Mouse (Mus musculus) ES-Bruce4 (cell line): Measurements from ENCODE around the gene Uox. TPM values are rescaled to one million over a fixed set of nuclear protein-coding genes. Genes with fewer than 3 reads are reported as not detected.

Experiments used
- H3K27ac ChIP-seq: 2 replicates; pipeline ENCODE4 v1.5.1; 2012; ENCODE audit warnings: low read length, inconsistent platforms; ENCODE audit not compliant: insufficient read depth
- H3K27me3 ChIP-seq: 2 replicates; pipeline ENCODE4 v1.6.1; 2012; ENCODE audit warnings: mild to moderate bottlenecking, low read length, inconsistent platforms; ENCODE audit not compliant: control insufficient read depth, poor library complexity, insufficient read depth, severe bottlenecking
- H3K36me3 ChIP-seq: 2 replicates; pipeline ENCODE4 v1.6.1; 2012; ENCODE audit warnings: inconsistent platforms, mild to moderate bottlenecking, low read length, moderate library complexity; ENCODE audit not compliant: control insufficient read depth, poor library complexity, insufficient read depth, severe bottlenecking
- H3K4me1 ChIP-seq: one replicate; pipeline ENCODE4 v1.8.1; 2011; ENCODE audit warnings: low read length; ENCODE audit not compliant: control insufficient read depth, insufficient read depth
- H3K4me3 ChIP-seq: 2 replicates; pipeline ENCODE4 v1.5.1; 2011; ENCODE audit warnings: low read depth, mild to moderate bottlenecking, low read length
- H3K9ac ChIP-seq: 2 replicates; pipeline ENCODE4 v1.6.1; 2012; ENCODE audit warnings: low read depth, mild to moderate bottlenecking, inconsistent platforms; ENCODE audit not compliant: poor library complexity, severe bottlenecking
- H3K9me3 ChIP-seq: replicated peaks from 2 replicates; pipeline ENCODE4 v1.6.1; 2012; ENCODE audit warnings: mild to moderate bottlenecking, low read length, inconsistent platforms; ENCODE audit not compliant: control insufficient read depth, poor library complexity, insufficient read depth, severe bottlenecking
- CTCF ChIP-seq: IDR thresholded peaks from one replicate; pipeline ENCODE4 v1.8.1; 2011; ENCODE audit warnings: low read depth, low read length
- EP300 ChIP-seq: IDR thresholded peaks from 2 replicates; pipeline ENCODE4 v1.6.1; 2011; ENCODE audit warnings: low read depth, low read length; ENCODE audit not compliant: insufficient read depth
- POLR2A ChIP-seq: IDR thresholded peaks from one replicate; pipeline ENCODE4 v1.8.1; 2011; ENCODE audit warnings: low read length; ENCODE audit not compliant: insufficient read depth
- polyA plus RNA-seq: library from polyadenylated mRNA; stranded (reverse); fragments of >200 nt; gene quantifications from 2 replicates; pipeline ENCODE4 v1.2.4, GENCODE M21; 2011; ENCODE audit warnings: low read depth; ENCODE audit not compliant: missing spikeins, insufficient read depth, insufficient read length

The Uox gene
- polyA plus RNA-seq, 1 experiment, result not detected

DNA sequence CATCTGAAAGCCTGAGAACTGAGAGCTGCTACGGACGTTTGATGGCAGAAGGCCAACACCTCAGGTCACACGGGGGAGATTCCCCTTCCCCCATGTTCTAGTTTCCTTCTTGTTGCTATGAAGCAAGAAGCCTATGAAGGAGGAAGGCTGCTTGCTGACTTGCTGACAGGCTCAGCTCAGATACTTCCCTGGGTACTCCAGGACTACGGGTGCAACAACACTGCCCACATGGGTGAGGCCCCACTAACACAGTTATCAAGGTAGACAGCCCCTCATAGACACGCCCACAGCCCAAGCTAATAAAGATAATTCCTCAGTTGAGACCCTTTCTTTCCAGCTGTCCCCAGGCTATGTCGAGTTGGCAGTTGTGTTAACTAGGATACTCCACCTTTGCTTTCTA lies 83.5 kb downstream of the Uox start:
- no peaks in the 10 kb centered on the region for H3K27me3 ChIP-seq
- H3K27ac ChIP-seq, result no peak overlapping the region
- TF ChIP-seq CTCF (no peak), POLR2A (no peak), EP300 (no peak)
- peaks cover 3% of the 10 kb centered on the region for H3K4me1 ChIP-seq
- H3K36me3 ChIP-seq, result no peaks in the 10 kb centered on the region
- H3K9me3 ChIP-seq, result no peaks in the 10 kb centered on the region
- no peak overlapping the region for H3K9ac ChIP-seq
- no peak overlapping the region for H3K4me3 ChIP-seq

DNA sequence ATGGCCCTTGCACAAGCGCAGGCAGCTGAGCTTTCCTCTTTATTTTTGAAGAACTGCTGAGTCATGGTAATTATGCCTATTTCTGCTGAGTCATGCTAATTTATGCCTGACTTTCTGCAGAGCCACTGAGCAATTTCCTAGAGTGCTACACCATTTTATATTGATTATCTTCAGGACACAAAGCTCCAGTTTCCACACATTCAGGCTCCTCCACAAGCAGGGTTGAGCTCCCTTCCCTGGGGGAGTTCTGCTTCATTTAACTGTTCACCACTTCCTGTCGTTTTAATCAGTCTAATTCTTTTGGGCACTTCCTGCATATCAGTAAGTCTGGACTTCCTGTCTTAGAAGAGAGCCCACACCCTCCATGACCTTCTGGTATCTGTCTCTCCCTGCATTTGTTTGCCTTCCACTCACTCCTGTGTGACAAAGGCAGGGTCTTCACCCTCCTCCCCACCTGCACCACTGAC lies 84.9 kb downstream of the Uox start:
- H3K9ac ChIP-seq, result no peak overlapping the region
- no peaks in the 10 kb centered on the region for H3K36me3 ChIP-seq
- H3K27me3 ChIP-seq, result no peaks in the 10 kb centered on the region
- peaks cover 3% of the 10 kb centered on the region for H3K4me1 ChIP-seq
- TF ChIP-seq EP300 (no peak), CTCF (no peak), POLR2A (no peak)
- H3K27ac ChIP-seq, result no peak overlapping the region
- no peaks in the 10 kb centered on the region for H3K9me3 ChIP-seq
- no peak overlapping the region for H3K4me3 ChIP-seq

DNA sequence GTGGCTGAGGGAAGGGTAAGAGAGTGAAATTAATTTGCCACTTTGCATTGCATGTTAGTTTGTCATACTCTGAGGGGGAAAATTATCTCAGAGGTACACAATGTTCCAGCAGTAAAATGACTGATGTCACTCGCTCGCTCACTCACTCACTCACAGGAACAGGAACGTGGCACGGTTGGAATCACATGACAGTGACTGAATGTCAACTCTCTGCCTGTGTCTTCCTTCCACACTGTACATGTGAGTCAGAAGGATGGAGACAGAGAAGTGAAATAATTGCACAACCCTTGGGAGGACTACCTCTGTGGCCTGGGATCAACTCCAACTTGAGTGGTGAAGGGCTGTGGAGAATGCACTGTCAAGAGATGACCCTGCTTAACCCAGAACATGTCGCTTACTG lies 87.2 kb downstream of the Uox start:
- H3K9me3 ChIP-seq, result no peaks in the 10 kb centered on the region
- H3K4me1 ChIP-seq, result peaks cover 3% of the 10 kb centered on the region
- no peak overlapping the region for H3K4me3 ChIP-seq
- no peaks in the 10 kb centered on the region for H3K36me3 ChIP-seq
- no peak for TF ChIP-seq CTCF
- no peak for TF ChIP-seq EP300
- no peak for TF ChIP-seq POLR2A
- no peaks in the 10 kb centered on the region for H3K27me3 ChIP-seq
- H3K27ac ChIP-seq, result no peak overlapping the region
- no peak overlapping the region for H3K9ac ChIP-seq

DNA sequence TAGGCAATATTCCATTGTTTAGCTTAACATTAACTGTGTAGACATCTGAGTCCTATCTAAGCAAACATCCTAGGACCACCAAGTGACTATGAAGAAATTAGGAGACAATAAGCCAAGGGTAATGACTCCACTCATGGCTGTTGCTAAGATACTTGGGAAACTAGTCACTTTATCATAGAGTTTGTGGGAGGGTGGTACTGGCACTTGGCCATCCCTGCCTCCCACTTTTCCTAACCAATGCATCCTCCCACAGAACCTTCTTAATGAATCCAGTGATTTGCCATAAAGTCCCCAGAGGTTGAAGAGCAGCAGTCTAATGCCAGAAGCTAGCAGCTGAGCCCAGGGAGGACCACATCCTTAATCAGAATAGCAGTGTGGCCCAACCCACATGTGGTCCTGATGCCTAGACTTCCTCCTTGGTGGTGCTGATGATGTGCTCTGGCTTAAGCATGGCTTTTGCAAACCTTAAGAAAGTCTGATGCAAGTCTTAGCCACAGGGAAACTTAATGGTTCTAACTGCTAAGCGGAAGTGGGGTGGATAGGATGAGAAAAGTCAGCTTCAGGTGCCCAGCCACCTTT lies 87.9 kb downstream of the Uox start:
- Histone ChIP-seq H3K36me3 (no peaks in the 10 kb centered on the region), H3K4me1 (peaks cover 3% of the 10 kb centered on the region), H3K4me3 (no peak overlapping the region)

DNA sequence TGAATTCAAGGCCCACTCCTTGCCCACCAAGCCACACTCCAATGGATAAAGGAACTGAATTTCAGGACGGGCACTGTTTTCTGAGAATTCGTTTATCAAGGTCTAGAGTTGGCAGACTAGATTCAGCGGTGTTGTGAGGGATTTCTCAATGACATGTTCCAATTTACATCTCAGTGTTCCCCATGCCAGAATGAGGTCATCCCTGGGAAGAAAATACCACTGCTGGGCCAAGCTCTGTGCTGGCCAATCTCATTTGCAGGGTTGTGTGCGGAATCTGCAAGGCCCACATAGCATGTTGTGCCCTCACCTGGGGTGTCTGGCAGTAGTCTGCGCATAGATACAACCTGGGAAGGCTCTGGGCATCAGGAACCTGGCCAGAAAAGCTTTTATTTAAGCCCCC lies 89.1 kb downstream of the Uox start:
- no peak for TF ChIP-seq CTCF
- TF ChIP-seq POLR2A, result no peak
- TF ChIP-seq EP300, result no peak
- H3K27ac ChIP-seq, result no peak overlapping the region

More for the DNA sequence above, 87.9 kb downstream of the Uox start:
- no peak overlapping the region for H3K27ac ChIP-seq
- no peaks in the 10 kb centered on the region for H3K9me3 ChIP-seq
- TF ChIP-seq EP300 (no peak), POLR2A (no peak), CTCF (no peak)
- H3K9ac ChIP-seq, result no peak overlapping the region
- H3K27me3 ChIP-seq, result no peaks in the 10 kb centered on the region

GRCm38 (mm10) chr3:146661001-146661400 lies 90.8 kb downstream of the Uox start:
- Histone ChIP-seq H3K27ac (no peak overlapping the region), H3K9ac (no peak overlapping the region), H3K4me1 (no peaks in the 10 kb centered on the region), H3K27me3 (no peaks in the 10 kb centered on the region), H3K4me3 (no peak overlapping the region), H3K36me3 (no peaks in the 10 kb centered on the region), H3K9me3 (no peaks in the 10 kb centered on the region)
- no peak for TF ChIP-seq EP300
- TF ChIP-seq CTCF, result no peak
- no peak for TF ChIP-seq POLR2A

More for the DNA sequence above, 89.1 kb downstream of the Uox start:
- H3K9me3 ChIP-seq, result no peaks in the 10 kb centered on the region
- no peaks in the 10 kb centered on the region for H3K27me3 ChIP-seq
- no peaks in the 10 kb centered on the region for H3K36me3 ChIP-seq
- H3K4me3 ChIP-seq, result no peak overlapping the region
- H3K4me1 ChIP-seq, result peaks cover 3% of the 10 kb centered on the region
- no peak overlapping the region for H3K9ac ChIP-seq
